Mouse (Mus musculus): ENCODE measurements around the gene Osbpl11. TPM values are rescaled to one million over a fixed set of nuclear protein-coding genes. Genes with fewer than 3 reads are reported as not detected.
"Not testable (repeated sequence)": the region's sequence is repeated elsewhere in the genome, so short reads cannot be mapped to it uniquely, and the experiment has no call there.

Osbpl11 gene
- polyA plus RNA-seq (2012; rRNA removed), result 10.5 and 10.8 TPM in 2 replicates

DNA sequence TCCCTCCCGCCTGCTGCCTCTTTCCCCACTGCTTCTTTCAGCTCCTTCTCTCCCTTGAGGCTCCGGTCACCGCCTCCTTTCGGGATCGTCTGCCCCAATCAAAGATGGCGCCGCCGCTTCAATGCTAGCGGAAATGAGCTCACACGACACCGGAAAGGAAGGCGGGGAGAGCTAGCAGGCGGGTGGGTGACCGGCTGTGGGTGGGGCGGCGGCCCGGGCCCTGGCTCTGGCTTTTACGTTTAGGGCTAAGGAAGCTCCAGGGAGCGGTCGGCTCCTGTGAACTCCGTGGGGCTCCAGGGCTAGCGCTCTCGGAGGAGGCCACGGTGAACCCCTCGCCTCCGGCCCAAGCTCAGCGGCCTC lies at the start of gene Osbpl11:
Osbpl11 (plus strand) TSS at position 171 of the 360 bp plus-strand sequence.
- DNase-seq (ENCODE audit: extremely low spot score in 1 of 2, low spot score in 1 of 2), result peak; percentile 89 to 98

DNA sequence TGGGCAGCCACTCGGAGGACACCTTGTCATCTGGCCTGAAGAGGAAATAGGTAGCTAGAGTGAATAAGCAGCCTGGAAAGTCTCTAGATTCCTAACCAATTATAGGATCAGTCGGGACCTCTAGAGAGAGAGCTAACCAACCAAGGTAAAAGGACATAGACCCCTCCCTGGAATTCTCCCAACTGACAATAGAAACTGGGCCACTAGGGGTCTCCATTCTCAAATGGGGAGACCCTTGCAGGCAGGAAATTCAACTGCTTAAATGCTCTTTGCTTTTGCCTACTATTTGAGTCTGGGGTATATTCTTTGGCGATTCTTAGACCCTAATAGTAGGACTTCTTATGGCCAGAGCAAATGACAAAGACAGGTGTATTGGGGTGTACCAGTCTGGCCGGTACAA lies 49.7 kb upstream of the Osbpl11 start:
- no peak for DNase-seq (ENCODE audit: extremely low spot score in 1 of 2, low spot score in 1 of 2)

DNA sequence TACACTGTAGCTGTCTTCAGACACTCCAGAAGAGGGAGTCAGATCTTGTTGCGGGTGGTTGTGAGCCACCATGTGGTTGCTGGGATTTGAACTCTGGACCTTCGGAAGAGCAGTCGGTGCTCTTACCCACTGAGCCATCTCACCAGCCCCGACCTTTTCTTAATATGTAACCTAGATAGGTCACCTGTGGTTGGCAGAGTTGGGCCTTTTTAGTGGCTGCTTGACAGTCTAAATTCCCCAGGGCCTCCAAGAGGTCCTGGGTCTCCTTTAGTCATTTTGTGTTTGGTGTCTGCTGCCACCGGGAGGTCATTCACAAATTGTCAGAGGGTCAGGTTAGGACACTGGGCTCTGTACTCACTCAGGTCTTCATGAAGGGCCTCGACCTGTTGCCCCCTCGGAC lies 45.8 kb upstream of the Osbpl11 start:
- DNase-seq (ENCODE audit: extremely low spot score in 1 of 2, low spot score in 1 of 2), result not testable (repeated sequence)

DNA sequence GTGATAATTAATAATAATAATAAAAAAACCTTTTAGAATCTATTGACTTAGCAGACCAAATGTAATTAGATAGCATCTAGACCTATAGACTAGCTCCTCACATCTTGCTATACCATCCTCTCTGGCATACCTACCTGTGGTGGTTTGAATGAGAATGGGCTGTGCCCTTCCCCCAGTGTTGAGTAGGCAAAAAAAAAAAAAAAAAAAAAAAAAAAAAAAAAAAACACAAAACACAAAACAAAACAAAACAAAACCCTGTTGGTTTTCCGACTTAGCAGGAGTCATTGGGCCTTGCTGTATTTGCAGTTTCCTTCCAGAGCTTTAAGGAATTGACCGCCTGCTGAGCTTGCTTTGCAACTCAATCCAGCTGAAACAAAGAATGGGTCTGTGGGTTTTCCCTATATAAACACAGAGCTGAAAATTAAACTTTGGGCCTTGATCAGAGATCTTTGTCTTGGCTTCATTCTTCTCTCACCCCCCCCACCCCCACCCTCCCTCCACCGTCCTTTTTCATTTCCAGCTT lies 43.1 kb upstream of the Osbpl11 start:
- no peak for DNase-seq (ENCODE audit: extremely low spot score in 1 of 2, low spot score in 1 of 2)

DNA sequence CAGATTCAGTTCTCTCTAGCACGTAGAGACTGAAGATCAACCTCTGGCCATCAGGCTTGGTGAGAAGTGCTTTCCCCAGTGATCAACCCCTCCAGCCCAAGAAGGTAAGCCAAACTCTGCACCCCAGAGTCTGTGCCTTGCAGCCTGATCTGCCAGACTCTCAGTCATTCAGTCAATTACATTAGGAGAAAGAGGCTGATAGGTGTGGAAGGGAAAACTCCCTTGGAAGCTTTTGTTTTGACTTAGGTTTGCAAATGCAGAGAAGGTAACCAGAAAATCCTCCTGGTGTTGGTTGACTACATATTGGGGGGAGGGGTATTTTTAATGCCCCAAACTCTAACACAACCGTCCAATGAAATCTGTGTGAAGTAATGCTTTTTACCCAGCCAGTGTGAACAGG lies 41.4 kb upstream of the Osbpl11 start:
- no peak for DNase-seq (ENCODE audit: extremely low spot score in 1 of 2, low spot score in 1 of 2)

DNA sequence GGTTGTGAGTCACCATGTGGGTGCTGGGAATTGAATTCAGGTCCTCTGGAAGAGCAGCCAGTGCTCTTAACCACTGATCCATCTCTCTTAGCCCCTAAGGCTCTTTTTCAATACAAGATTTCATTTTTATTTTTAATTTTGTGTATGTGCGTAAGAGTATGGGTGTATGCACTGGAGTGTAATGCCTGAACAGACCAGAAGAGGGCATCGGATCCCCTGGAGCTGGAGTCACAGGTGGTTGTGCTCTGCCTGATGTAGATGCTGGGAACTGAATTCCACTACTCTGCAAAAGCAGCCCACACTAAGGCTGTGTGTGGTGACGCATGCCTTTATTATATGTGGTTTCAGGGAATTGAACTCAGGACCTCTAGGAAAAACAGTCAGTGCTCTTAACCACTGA lies 38.7 kb upstream of the Osbpl11 start:
- no peak for DNase-seq (ENCODE audit: extremely low spot score in 1 of 2, low spot score in 1 of 2)

DNA sequence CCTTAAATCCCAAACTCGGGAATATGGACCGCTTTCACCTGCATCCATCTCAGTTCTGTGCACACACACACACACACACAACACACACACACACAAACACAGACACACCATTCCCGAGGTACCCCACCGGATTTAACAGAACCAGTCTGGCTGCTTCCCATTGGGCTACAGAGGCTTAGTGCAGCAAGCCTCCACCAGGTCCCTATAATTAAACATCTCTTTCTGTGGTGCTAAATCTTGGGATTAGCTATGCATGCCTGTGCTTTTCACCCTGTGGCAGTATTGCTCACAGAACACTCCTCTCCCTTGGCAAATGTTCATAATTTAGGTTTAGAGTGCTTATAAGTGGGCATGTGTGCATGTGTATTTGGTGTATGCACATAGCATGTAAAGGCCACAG lies 36.7 kb upstream of the Osbpl11 start:
- no peak for DNase-seq (ENCODE audit: extremely low spot score in 1 of 2, low spot score in 1 of 2)

DNA sequence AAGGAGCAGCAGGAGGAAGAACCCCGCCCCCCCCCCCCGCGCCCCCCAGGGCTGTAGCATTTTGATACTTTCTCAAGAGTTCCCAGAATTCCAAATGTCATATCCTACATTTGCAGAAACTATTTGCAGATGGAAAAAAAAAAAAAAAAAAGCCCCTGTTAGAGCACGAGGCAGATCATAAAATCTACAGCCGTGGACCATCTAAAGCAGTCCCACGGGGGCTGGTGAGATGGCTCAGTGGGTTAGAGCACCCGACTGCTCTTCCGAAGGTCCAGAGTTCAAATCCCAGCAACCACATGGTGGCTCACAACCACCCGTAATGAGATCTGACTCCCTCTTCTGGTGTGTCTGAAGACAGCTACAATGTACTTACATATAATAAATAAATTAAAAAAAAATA lies 34.0 kb upstream of the Osbpl11 start:
- not testable (repeated sequence) for DNase-seq (ENCODE audit: extremely low spot score in 1 of 2, low spot score in 1 of 2)

DNA sequence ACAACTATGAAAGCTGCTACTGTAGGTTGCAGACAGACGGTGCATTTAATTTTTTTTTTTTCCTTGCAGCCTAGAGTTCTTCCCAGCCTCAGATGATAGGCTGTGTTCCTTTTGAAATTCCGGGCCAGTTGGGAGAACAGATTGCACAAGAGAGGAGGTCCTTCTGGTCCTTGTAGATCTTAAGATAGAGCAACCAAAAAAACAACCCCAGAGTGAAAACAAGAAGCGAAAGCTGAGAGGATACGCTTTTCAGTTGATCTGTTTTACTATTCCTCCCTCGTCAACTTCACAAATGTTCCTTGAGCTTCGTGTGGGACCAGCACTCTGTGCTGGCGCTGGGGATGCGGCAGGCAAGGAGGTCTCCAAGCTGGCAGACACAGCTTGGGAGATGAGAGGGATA lies 33.3 kb upstream of the Osbpl11 start:
- peak; percentile 66 to 77 for DNase-seq (ENCODE audit: extremely low spot score in 1 of 2, low spot score in 1 of 2)

DNA sequence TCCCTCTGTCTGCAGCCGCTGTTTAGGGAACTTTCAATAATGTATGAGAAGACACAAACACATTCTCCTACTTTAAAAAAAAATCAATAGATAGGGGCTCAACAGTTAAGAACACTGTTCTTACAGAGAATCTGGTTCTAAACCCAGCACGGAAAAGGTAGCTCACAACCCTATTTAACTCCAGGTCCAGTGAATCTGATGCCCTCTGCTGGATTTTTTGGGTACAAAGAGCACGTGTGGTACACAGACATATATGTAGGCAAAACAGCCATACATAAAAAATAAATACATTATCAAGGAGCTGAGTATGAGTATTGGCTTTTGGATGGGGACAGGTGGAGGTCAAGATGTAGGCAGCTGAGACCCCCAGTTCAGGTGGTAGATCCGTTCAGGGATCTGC lies 29.9 kb upstream of the Osbpl11 start:
- peak in 1 of 2 experiments; percentile 50 for DNase-seq (ENCODE audit: extremely low spot score in 1 of 2, low spot score in 1 of 2)

DNA sequence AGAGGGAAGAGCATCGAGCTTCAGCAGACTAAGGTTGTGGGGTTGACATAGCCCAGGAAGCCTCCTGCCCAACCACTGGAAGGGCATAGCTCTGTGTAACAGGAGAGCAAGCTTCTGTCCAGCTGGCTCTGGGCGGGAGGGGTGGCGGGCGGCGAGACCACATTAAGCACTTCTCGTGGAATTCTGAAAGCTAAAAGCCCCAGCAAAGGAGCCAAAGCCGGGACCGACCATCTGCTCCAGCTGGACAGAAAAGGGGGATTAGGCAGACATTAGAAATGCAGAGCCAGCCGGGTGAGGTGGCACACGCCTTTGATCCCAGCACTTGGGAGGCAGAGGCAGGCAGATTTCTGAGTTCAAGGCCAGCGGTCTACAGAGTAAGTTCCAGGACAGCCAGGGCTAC lies 26.9 kb upstream of the Osbpl11 start:
- no peak for DNase-seq (ENCODE audit: extremely low spot score in 1 of 2, low spot score in 1 of 2)

DNA sequence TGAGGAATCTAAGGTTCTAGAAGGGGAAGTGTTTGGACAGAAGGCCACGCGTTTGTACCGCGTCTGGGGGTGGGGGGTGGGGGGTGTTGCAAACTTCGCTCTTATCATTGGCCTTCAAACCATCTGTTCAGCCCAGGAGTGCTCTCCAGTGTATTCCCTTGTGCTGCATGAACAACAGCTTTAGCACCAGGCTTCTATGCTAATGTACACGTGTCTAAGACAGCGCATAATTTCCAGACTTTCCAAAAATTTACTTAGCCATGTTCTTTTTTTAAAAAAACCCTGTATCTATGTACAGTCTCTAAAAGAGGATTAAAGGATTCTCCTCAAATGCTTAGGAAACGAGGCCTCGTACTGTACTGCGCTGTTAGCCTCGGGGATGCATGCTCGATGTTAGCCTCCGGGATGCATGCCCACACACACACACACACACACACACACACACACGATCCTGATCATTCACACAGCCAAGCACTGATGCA lies 26.2 kb upstream of the Osbpl11 start:
- peak in 1 of 2 experiments; percentile 53 for DNase-seq (ENCODE audit: extremely low spot score in 1 of 2, low spot score in 1 of 2)

DNA sequence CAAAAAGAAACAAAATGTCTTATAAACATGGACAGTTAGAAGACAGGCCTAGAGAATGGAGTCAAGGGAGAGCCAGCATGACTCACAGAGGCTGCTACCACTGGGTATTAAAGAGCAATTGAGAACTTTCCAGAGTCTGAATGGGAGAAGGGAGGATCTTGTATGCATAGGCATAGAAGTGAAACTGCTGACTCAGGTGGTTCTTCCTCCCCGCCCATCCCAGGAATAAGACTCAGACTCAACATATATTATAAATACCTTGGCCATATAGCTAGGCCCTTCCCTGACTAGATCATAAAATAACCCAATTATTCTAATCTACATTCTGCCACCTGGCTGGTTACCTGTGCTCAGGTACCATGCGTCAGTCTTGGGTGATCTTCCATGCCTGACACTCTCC lies 25.5 kb upstream of the Osbpl11 start:
- DNase-seq (ENCODE audit: extremely low spot score in 1 of 2, low spot score in 1 of 2), result no peak

DNA sequence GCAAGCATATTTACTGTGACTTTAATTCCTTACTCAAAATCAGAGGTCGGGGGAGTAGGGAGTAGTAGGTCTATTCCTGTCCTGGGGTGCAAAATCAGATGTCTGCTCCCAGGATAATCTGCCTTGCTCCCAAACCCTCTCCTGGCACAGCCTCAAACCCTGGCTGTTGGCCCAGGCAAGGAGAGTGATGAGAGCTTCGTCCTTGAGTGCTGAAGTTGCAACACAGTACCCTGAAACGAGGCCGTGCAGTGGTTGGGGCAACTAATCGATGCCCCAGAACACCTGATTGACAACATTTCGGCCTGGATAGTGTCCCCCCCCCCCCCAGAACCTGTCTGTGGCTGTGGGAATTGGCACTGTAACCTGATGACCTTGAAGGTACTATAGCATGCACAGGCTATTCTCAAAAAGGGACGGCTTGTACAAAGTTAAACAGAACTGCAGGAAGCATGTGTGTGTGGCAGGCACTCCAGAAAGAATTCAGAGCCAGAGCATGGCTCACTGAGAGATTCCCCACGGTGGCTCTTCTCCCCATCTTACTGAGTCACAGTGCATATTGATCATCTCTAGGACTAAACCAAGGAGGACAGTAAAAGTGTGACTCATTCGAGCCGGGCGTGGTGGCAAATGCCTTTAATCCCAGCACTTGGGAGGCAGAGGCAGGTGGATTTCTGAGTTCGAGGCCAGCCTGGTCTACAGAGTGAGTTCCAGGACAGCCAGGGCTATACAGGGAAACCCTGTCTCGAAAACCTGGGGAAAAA lies 21.4 kb upstream of the Osbpl11 start:
- DNase-seq (ENCODE audit: extremely low spot score in 1 of 2, low spot score in 1 of 2), result no peak

DNA sequence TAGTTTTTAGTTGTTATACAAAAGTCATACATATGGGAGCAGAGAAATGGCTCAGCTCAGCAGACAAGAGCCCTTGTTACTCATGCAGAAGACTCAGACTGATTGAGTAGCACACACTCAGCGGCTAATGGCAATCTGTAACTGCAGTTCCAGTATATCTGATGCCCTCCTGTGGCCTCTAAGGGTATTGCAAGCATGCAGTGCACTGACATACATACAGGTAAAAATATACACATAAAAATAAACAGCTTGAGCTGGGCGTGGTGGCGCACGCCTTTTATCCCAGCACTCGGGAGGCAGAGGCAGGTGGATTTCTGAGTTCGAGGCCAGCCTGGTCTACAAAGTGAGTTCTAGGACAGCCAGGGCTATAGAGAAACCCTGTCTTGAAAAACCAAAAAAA lies 18.6 kb upstream of the Osbpl11 start:
- DNase-seq (ENCODE audit: extremely low spot score in 1 of 2, low spot score in 1 of 2), result not testable (repeated sequence)

DNA sequence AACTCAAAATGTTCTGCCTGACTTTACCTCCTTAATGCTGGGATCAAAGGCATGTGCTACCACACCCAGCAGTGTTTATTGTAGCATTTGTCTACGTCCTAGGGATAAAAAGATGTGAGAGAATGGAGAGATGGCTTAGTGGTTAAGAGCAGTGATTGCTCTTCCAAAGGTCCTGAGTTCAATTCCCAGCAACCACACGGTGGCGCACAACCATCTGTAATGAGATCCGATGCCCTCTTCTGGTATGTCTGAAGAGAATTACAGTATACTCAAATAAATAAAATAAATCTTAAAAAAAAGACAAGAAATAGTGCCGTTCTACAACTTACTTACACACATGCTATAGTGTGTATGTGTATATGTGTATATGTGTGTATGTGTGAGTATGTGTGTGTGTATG lies 17.3 kb upstream of the Osbpl11 start:
- no peak for DNase-seq (ENCODE audit: extremely low spot score in 1 of 2, low spot score in 1 of 2)

DNA sequence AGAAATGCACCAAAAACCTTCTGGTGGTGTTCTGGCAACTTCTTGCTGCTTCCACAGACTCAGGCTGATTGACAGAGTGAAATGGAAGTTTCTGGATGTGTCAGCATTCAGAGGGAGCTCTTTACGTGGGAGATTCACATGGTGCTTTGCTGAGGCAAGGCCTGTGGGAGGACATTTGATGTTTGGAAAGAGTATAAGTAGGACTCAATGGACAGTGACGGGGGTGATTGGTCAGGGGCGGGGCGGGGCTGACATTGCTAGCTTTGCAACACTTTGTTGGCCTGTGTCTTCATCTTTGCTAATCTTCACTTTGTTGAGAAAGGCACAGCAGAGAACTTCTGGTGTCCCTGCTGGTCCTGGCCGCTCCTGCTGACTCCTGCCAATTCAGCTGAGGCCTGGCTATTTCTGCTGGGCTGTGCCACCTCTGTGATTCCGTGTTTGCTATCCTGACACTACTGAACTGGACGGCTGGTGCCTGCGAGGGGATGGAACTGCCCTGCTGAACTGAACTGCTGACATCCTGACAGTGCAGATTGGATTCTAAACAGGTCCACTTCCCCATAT lies 15.3 kb upstream of the Osbpl11 start:
- no peak for DNase-seq (ENCODE audit: extremely low spot score in 1 of 2, low spot score in 1 of 2)

DNA sequence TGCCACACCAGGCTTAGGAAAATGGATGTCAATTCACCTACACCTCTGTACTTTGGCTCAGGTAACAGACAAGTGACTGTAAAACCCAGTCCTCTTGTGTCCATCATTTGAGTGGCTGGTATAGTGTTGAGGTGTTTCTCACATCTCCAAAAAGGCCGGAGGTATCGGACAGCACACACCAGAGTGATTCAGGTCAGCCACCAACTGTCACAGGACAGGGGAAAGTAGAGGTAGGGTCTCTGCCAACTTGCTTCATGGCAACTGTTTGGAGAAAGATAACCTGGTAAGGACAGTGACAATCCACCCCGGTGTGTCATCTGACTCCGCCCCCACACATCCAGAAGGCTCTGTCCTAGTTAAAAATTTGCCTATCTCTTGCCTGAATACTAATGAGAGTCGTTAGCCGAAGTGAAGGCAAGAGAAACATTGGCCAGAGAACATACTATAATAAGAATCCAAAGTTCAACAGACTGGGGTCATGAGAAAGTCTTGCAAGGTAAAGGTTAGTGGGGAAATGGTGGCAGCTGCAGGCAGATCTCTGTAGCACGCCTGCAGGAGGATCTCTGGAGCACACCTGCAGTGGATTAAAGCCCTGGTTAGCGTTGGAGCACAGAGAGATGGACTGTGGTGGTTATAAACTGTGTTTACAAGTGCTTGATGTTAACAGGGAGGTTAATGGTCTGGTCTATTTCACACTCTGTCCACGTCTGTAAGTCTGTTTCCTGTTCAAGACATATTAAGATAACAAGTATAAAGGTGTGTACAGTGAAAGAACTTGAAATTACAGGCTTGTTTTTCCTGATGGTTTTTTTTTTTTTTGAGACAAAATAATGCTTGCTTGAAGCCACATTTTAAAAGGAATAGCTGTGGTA lies 13.9 kb upstream of the Osbpl11 start:
- no peak for DNase-seq (ENCODE audit: extremely low spot score in 1 of 2, low spot score in 1 of 2)

DNA sequence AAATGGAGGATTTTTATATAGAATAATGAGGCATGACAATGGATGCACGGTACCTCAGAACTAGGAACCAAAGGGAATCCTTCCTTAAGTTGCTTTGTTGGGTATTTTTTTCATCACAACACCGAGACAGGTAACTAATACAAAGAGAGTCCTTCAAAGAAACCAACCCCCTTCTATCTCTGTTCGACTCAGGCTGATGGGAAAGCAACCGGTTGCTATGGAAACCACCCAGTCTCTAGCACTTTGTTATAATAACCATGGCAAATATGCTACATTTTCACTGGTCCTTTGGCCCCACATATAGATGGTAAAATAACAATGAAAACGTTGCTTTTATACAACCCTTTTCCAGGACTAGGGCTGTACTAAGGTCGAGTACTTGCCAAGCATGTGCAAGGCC lies 13.1 kb upstream of the Osbpl11 start:
- no peak for DNase-seq (ENCODE audit: extremely low spot score in 1 of 2, low spot score in 1 of 2)

DNA sequence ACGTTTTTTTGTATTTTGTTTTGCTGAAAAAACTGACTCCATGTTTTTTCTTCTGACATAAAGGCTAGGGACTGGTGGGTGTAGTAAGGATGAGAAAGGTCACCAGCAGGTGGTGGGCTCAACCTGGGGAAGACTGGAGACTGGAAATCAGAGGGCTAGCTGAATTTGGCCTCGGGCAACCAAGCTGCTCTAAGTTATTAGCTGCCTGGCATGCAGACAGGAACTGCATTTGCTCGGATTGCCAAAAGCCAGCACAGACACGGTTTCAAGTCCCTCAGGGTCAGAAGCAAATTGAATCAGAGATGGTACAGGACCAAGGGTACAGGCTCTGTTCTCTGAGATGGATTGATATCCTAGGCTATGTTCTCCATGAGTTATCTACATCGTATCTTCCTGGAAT lies 11.7 kb upstream of the Osbpl11 start:
- no peak for DNase-seq (ENCODE audit: extremely low spot score in 1 of 2, low spot score in 1 of 2)

DNA sequence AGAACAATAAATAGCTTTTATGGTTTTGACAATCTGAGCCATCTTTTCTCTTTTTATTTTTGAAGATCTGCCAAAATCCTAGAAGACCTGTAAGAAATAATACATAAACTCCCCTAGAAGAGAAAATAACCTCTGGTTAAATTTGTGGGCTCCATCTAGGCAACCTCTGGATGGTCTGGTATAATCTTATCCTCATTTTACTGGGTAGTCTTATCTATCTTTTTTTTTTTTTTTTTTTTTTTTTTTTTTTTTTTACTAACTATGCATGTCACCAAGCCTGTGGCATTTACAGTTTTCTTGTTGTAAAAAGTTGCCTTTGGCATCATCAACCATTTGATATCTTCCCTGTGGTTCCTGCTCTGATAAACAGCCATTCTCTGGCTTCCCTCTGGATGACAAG lies 10.2 kb upstream of the Osbpl11 start:
- no peak for DNase-seq (ENCODE audit: extremely low spot score in 1 of 2, low spot score in 1 of 2)
